Mouse (Mus musculus) thymus, adult 2 months (tissue): ENCODE results near the gene Elavl3. TPM values are rescaled to one million over a fixed set of nuclear protein-coding genes. Genes with fewer than 3 reads are reported as not detected.
"Not testable (repeated sequence)": the region's sequence is repeated elsewhere in the genome, so short reads cannot be mapped to it uniquely, and the experiment has no call there.

ENCODE experiments used
- DNase-seq: peaks from one replicate; pipeline ENCODE4 v3.0.0; 2021
- H3K27ac ChIP-seq: fragments of 200-500 bp; 2 replicates; pipeline ENCODE4 v1.5.1; 2012; ENCODE audit warnings: low read length, control low read depth; ENCODE audit not compliant: control insufficient read depth, insufficient read depth
- H3K27me3 ChIP-seq: fragments of 200-500 bp; 2 replicates; pipeline ENCODE4 v1.6.1; 2012; ENCODE audit warnings: mild to moderate bottlenecking, low read length, moderate library complexity, mixed read lengths; ENCODE audit not compliant: control insufficient read depth, insufficient read depth
- H3K36me3 ChIP-seq: fragments of 200-500 bp; 2 replicates; pipeline ENCODE4 v1.6.1; 2012; ENCODE audit warnings: mild to moderate bottlenecking, low read length, moderate library complexity; ENCODE audit not compliant: control insufficient read depth, insufficient read depth
- H3K4me1 ChIP-seq: fragments of 200-500 bp; replicated peaks from 2 replicates; pipeline ENCODE4 v1.6.1; 2012; ENCODE audit warnings: low read length; ENCODE audit not compliant: control insufficient read depth, insufficient read depth
- H3K4me3 ChIP-seq: fragments of 200-500 bp; 2 replicates; pipeline ENCODE4 v1.5.1; 2012; ENCODE audit warnings: mild to moderate bottlenecking, low read length, control low read depth, moderate library complexity; ENCODE audit not compliant: control insufficient read depth, insufficient read depth
- CTCF ChIP-seq: fragments of 200-500 bp; IDR thresholded peaks from 2 replicates; pipeline ENCODE4 v1.5.1; 2012; ENCODE audit warnings: mild to moderate bottlenecking, control low read depth, low read length, moderate library complexity, borderline replicate concordance; ENCODE audit not compliant: control insufficient read depth, poor library complexity, insufficient read depth; ENCODE audit errors: extremely low read depth
- POLR2A ChIP-seq: fragments of 200-500 bp; IDR thresholded peaks from 2 replicates; pipeline ENCODE4 v1.6.1; 2012; ENCODE audit warnings: mild to moderate bottlenecking, low read length, control low read depth, moderate library complexity; ENCODE audit not compliant: control insufficient read depth, poor library complexity, insufficient read depth; ENCODE audit errors: extremely low read depth
- WGBS: fragments of 180-500 bp; shearing (Covaris S2); methylation state at CpG from one replicate; pipeline ENCODE4 v1.1.7; 2018; 5-methylcytosine and 5-hydroxymethylcytosine counted together
- polyA plus RNA-seq: library from polyadenylated mRNA; depleted of rRNA; stranded (reverse); fragments of >200 nt; gene quantifications from 2 replicates; pipeline ENCODE4 v1.2.3, GENCODE M21; 2012

Gene Elavl3
- polyA plus RNA-seq, 1 experiment: 0.35 TPM

GRCm38 (mm10) chr9:22089281-22089680 is 37.5 kb upstream of the Elavl3 start:
- Histone ChIP-seq H3K4me1 (peaks cover 5% of the 10 kb centered on the region), H3K27me3 (no peaks in the 10 kb centered on the region), H3K36me3 (no peaks in the 10 kb centered on the region), H3K4me3 (no peak overlapping the region), H3K27ac (no peak overlapping the region)
- no peak for DNase-seq
- no peak for TF ChIP-seq POLR2A
- no peak for TF ChIP-seq CTCF
- 98% methylated on average over 7 of the region's 7 CpGs for WGBS

DNA sequence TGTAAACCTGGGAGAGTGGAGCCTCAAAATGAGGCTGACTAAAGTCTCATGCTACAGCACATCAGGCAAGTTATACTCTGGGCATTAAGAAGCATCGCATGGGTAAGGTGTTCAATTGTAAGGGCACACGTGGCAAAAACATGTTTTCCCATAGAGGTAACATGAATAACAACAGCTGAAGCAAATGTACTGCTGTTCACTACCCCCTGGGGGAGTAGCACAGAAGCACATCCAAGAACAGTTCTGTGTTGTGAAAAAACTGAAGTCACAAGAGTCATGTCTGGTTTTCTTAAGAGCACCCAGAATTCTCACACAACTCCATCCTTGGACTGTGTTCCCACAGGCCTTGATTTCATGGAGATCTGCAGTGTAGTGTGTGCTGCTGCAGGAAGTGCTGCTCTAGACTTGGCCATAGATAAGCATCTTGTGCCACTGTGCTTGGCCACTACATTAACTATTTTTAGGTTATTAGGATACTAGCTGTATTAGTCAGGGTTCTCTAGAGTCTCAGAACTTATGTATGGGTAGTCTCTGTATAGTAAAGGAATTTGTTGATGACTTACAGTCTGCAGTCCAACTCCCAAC is 35.3 kb upstream of the Elavl3 start:
- no peak for DNase-seq
- no peak for TF ChIP-seq POLR2A
- TF ChIP-seq CTCF: no peak
- no peak overlapping the region for H3K4me3 ChIP-seq
- H3K4me1 ChIP-seq: peaks cover 5% of the 10 kb centered on the region
- no peaks in the 10 kb centered on the region for H3K36me3 ChIP-seq
- H3K27me3 ChIP-seq: no peaks in the 10 kb centered on the region
- no peak overlapping the region for H3K27ac ChIP-seq
- WGBS: 89% methylated on average over 2 of the region's 2 CpGs

- no peak overlapping the region for H3K27ac ChIP-seq
- H3K4me1 ChIP-seq: peaks cover 5% of the 10 kb centered on the region
- no peak overlapping the region for H3K4me3 ChIP-seq
- no peaks in the 10 kb centered on the region for H3K27me3 ChIP-seq
- no peak for DNase-seq
- H3K36me3 ChIP-seq: no peaks in the 10 kb centered on the region
- TF ChIP-seq CTCF (no peak), POLR2A (no peak)
- 93% methylated on average over 6 of the region's 6 CpGs for WGBS
Observed at GRCm38 (mm10) chr9:22086012-22086411, 34.2 kb upstream of the Elavl3 start.

GRCm38 (mm10) chr9:22085022-22085834 is 33.4 kb upstream of the Elavl3 start, which contains the start of gene Ecsit:
Gene Ecsit, minus strand, starts transcription at chr9:22085438.
- Histone ChIP-seq H3K27me3 (no peaks in the 10 kb centered on the region), H3K4me3 (peak within 1 kb of the TSS; percentile 79), H3K36me3 (no peaks in the 10 kb centered on the region; the same call in 1 of the 2 replicates), H3K4me1 (peaks cover 5% of the 10 kb centered on the region), H3K27ac (no peak within 1 kb of the TSS)
- DNase-seq: peak; percentile 94
- peak; percentile 58 for TF ChIP-seq POLR2A
- 0 out of 2 replicates have a peak, but pooled peaks have one; percentile 22 for TF ChIP-seq CTCF
- WGBS: under 1% methylated on average over 48 of the region's 48 CpGs

DNA sequence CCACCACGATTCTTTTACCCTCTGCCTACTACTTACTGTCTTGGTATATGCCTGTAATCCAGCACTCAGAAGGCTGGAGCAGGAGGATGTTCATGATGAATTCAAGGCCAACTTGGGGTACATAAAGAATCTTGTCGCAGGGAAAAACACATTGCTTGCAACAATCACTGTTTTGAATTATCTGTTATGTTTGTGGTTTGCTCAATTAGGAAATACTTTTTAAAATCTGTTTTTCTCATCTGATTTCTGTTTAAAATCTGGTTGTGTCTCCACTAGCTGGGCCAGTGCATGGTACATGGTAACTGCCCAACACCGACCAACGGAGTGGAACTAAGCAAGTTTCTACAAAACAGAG is 32.8 kb upstream of the Elavl3 start:
- Histone ChIP-seq H3K36me3 (no peaks in the 10 kb centered on the region; the same call in 1 of the 2 replicates), H3K4me1 (peaks cover 5% of the 10 kb centered on the region), H3K27me3 (no peaks in the 10 kb centered on the region), H3K4me3 (peak overlapping the region; percentile 79), H3K27ac (no peak overlapping the region)
- 22% methylated on average over 4 of the region's 4 CpGs for WGBS
- no peak for DNase-seq
- TF ChIP-seq CTCF: no peak
- no peak for TF ChIP-seq POLR2A

DNA sequence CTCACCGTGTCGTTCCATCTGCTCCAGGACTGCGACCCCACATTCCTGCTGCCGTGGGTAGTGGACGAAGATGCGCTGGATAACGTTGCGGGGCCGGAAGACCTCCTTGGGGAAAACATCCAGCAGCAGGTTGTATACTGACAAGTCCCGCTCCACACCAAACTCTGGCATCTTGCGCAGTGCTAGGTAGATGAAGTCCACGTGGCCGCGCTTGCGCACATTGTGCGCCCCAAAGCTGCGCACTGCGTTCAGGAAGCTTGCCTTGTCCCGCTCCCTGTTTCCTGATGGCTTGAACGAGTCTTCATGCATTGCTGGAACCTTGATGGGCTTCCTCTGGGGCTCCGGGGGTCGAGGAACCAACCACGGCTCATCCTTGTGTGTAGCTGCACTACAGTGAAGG is 24.4 kb upstream of the Elavl3 start:
- H3K4me3 ChIP-seq: no peak overlapping the region
- no peaks in the 10 kb centered on the region; the same call in 1 of the 2 replicates for H3K36me3 ChIP-seq
- H3K4me1 ChIP-seq: no peaks in the 10 kb centered on the region
- no peaks in the 10 kb centered on the region for H3K27me3 ChIP-seq
- WGBS: 97% methylated on average over 23 of the region's 23 CpGs
- no peak for DNase-seq
- H3K27ac ChIP-seq: no peak overlapping the region
- no peak for TF ChIP-seq CTCF
- TF ChIP-seq POLR2A: no peak

DNA sequence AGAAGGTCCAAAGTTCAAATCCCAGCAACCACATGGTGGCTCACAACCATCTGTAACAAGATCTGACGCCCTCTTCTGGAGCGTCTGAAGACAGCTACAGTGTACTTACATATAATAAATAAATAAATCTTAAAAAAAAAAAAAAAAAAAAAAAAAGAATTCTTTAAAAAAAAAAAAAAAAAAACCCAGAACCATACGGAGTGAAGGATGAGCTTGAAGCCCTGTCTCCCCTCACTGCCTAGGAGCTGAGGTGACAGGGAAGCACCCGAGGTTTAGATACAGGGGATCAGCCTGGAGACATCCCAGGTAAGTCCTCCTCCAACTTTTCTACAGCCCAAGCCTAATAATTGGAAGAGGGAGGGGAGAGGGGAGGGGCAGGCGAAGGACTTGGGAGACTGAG is 24.0 kb upstream of the Elavl3 start:
- WGBS: 86% methylated on average over 5 of the region's 5 CpGs
- not testable (repeated sequence) for H3K27ac ChIP-seq, DNase-seq, H3K36me3 ChIP-seq, H3K4me1 ChIP-seq, H3K4me3 ChIP-seq, H3K27me3 ChIP-seq
